Mouse (Mus musculus) left cerebral cortex, postnatal 4 days (tissue): ENCODE results near the gene Scgb2b17. TPM values are rescaled to one million over a fixed set of nuclear protein-coding genes. Genes with fewer than 3 reads are reported as not detected.
"Not testable (repeated sequence)": the region's sequence is repeated elsewhere in the genome, so short reads cannot be mapped to it uniquely, and the experiment has no call there.

Experiments used
- DNase-seq: peaks from one replicate; pipeline ENCODE4 v3.0.0-alpha.2; 2022
- intact Hi-C: fragments of 180-260 bp; cut with DNase I; formaldehyde crosslinking; loops from one replicate; pipeline ENCODE4 v1.15.1; 2025
- total RNA-seq, 2 experiments: library from RNA; stranded (reverse); gene quantifications; 2 replicates each; pipeline ENCODE4 v1.2.3; 2021

Gene Scgb2b17
- total RNA-seq: not detected

DNA sequence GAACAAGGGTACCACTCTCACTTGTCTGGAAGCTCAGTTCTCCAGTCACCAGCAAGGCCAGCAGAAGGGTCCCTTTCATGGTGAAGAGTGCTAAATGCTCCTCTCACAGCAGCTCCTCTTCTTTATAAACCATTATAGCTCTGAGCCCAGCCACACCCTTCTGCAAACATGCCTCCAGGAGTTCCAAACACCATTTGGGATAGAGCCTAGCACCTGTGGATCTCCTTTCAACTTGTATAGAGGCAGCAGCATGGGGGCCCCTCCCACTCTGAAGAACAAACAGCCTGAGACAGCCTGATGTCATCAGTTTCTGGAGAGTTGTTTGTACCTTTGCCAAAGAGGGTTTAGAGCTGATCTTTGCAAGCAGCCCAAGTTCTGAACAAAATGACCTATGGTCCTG is at the start of gene Scgb2b17:
TSS of gene Scgb2b17 (minus strand) at position 101 of the 400 bp plus-strand sequence.
- DNase-seq, intact Hi-C loops: not testable (repeated sequence)

DNA sequence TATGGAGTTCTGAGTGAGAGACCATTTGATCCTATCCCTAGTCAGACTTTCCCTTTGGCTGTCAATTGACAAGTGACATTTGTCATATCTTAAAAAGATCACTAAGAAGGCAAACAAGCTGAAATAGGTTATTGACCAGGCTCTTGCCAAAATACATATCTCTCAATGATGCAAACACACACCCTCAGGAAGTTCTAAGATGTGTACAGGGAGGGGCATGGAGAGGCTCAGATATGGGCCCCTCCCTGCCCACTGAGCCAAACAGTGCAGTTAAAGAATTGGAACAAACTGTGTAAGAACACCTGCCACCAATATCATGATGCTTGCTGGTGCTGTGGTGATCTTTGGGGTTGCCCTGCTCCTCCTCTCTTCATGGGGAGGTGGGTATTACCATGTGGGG is 6.8 kb upstream of the Scgb2b17 start, which contains the start of gene Scgb1b17:
TSS of gene Scgb1b17 (plus strand) at position 301 of the 400 bp plus-strand sequence.
- intact Hi-C loops, DNase-seq: not testable (repeated sequence)

Other genes starting within 250 kb of the Scgb2b17 start
- gene Scgb2b15, start 226.9 kb downstream of the Scgb2b17 start, total RNA-seq: not detected
- not detected for gene Scgb1b15, start 220.0 kb downstream of the Scgb2b17 start, total RNA-seq
- gene Scgb1b17, start 6.9 kb upstream of the Scgb2b17 start, total RNA-seq: not detected
- gene Scgb2b18, start 117.3 kb upstream of the Scgb2b17 start, total RNA-seq: not detected
- not detected for gene Scgb1b18, start 129.0 kb upstream of the Scgb2b17 start, total RNA-seq
- gene Scgb2b19, start 223.8 kb upstream of the Scgb2b17 start, total RNA-seq: not detected
- gene Scgb1b19, start 230.7 kb upstream of the Scgb2b17 start, total RNA-seq: not detected